Mouse (Mus musculus) ovary, postnatal 36 days (tissue): Measurements from ENCODE around the gene Gm156.
"Not testable (repeated sequence)": the region's sequence is repeated elsewhere in the genome, so short reads cannot be mapped to it uniquely, and the experiment has no call there.

Experiments
- DNase-seq: peaks from one replicate; pipeline ENCODE4 v3.0.0; 2022; ENCODE audit warnings: low spot score, mixed read lengths

Gm156 gene

GRCm38 (mm10) chr6:129784170-129784569 lies at the start of gene Gm156:
TSS of gene Gm156 (minus strand) at chr6:129784270.
- DNase-seq: not testable (repeated sequence)

- DNase-seq: no peak
Observed at GRCm38 (mm10) chr6:129825559-129825958, 41.5 kb upstream of the Gm156 start.

GRCm38 (mm10) chr6:129824004-129824403 lies 39.9 kb upstream of the Gm156 start:
- no peak for DNase-seq

GRCm38 (mm10) chr6:129817731-129818130 lies 33.7 kb upstream of the Gm156 start:
- no peak for DNase-seq

- no peak for DNase-seq
Observed at GRCm38 (mm10) chr6:129747654-129748032, 36.4 kb downstream of the Gm156 start.

- DNase-seq: no peak
Observed at GRCm38 (mm10) chr6:129747016-129747653, 36.9 kb downstream of the Gm156 start.

GRCm38 (mm10) chr6:129746151-129746550 lies 37.9 kb downstream of the Gm156 start:
- DNase-seq: no peak

- no peak for DNase-seq
Observed at GRCm38 (mm10) chr6:129740069-129740721, 43.9 kb downstream of the Gm156 start, which contains the start of gene Klri2. TSS of gene Klri2 (minus strand) at chr6:129740484.

- no peak for DNase-seq
Observed at GRCm38 (mm10) chr6:129736414-129736813, 47.7 kb downstream of the Gm156 start.

GRCm38 (mm10) chr6:129727237-129727636 lies 56.8 kb downstream of the Gm156 start:
- DNase-seq: no peak

GRCm38 (mm10) chr6:129721390-129721789 lies 62.7 kb downstream of the Gm156 start:
- no peak for DNase-seq

GRCm38 (mm10) chr6:129720487-129720886 lies 63.6 kb downstream of the Gm156 start:
- DNase-seq: no peak

GRCm38 (mm10) chr6:129717032-129717431 lies 67.0 kb downstream of the Gm156 start, which contains the start of gene Klri1:
TSS of gene Klri1 (minus strand) at chr6:129717132.
- DNase-seq: no peak
